Mouse (Mus musculus): ENCODE measurements around the gene Lgr4.

Gene Lgr4

GRCm38 (mm10) chr2:109950311-109950710 is 32.9 kb downstream of the Lgr4 start:
- no peak for DNase-seq (ENCODE audit: low spot score)

- DNase-seq (ENCODE audit: low spot score): no peak
Observed at GRCm38 (mm10) chr2:109951050-109951449, 33.6 kb downstream of the Lgr4 start.

- no peak for DNase-seq (ENCODE audit: low spot score)
Observed at GRCm38 (mm10) chr2:109953048-109953717, 35.7 kb downstream of the Lgr4 start.

- no peak for DNase-seq (ENCODE audit: low spot score)
Observed at GRCm38 (mm10) chr2:109953893-109954292, 36.4 kb downstream of the Lgr4 start.

GRCm38 (mm10) chr2:109955060-109955459 is 37.6 kb downstream of the Lgr4 start:
- DNase-seq (ENCODE audit: low spot score): no peak

GRCm38 (mm10) chr2:109955910-109956309 is 38.5 kb downstream of the Lgr4 start:
- DNase-seq (ENCODE audit: low spot score): no peak

GRCm38 (mm10) chr2:109956785-109957184 is 39.3 kb downstream of the Lgr4 start:
- no peak for DNase-seq (ENCODE audit: low spot score)

GRCm38 (mm10) chr2:109958692-109959406 is 41.4 kb downstream of the Lgr4 start:
- peak; percentile 15 for DNase-seq (ENCODE audit: low spot score)

- no peak for DNase-seq (ENCODE audit: low spot score)
Observed at GRCm38 (mm10) chr2:109959407-109960075, 42.1 kb downstream of the Lgr4 start.

- DNase-seq (ENCODE audit: low spot score): no peak
Observed at GRCm38 (mm10) chr2:109960246-109960645, 42.8 kb downstream of the Lgr4 start.

GRCm38 (mm10) chr2:109961174-109961573 is 43.7 kb downstream of the Lgr4 start:
- DNase-seq (ENCODE audit: low spot score): no peak

- DNase-seq (ENCODE audit: low spot score): no peak
Observed at GRCm38 (mm10) chr2:109963591-109964258, 46.3 kb downstream of the Lgr4 start.

GRCm38 (mm10) chr2:109965753-109966420 is 48.4 kb downstream of the Lgr4 start:
- DNase-seq (ENCODE audit: low spot score): no peak

GRCm38 (mm10) chr2:109966863-109967262 is 49.4 kb downstream of the Lgr4 start:
- no peak for DNase-seq (ENCODE audit: low spot score)

GRCm38 (mm10) chr2:109969381-109969780 is 51.9 kb downstream of the Lgr4 start:
- DNase-seq (ENCODE audit: low spot score): no peak

- no peak for DNase-seq (ENCODE audit: low spot score)
Observed at GRCm38 (mm10) chr2:109969926-109970532, 52.6 kb downstream of the Lgr4 start.

GRCm38 (mm10) chr2:109970744-109971410 is 53.4 kb downstream of the Lgr4 start:
- no peak for DNase-seq (ENCODE audit: low spot score)

GRCm38 (mm10) chr2:109972310-109972709 is 54.9 kb downstream of the Lgr4 start:
- DNase-seq (ENCODE audit: low spot score): no peak

GRCm38 (mm10) chr2:109972922-109973321 is 55.5 kb downstream of the Lgr4 start:
- DNase-seq (ENCODE audit: low spot score): no peak

- DNase-seq (ENCODE audit: low spot score): no peak
Observed at GRCm38 (mm10) chr2:109974807-109975206, 57.4 kb downstream of the Lgr4 start.

GRCm38 (mm10) chr2:109976181-109976580 is 58.7 kb downstream of the Lgr4 start:
- DNase-seq (ENCODE audit: low spot score): no peak
